ENCODE assay signal across 13 mouse cellular contexts in the genomic region with DNA sequence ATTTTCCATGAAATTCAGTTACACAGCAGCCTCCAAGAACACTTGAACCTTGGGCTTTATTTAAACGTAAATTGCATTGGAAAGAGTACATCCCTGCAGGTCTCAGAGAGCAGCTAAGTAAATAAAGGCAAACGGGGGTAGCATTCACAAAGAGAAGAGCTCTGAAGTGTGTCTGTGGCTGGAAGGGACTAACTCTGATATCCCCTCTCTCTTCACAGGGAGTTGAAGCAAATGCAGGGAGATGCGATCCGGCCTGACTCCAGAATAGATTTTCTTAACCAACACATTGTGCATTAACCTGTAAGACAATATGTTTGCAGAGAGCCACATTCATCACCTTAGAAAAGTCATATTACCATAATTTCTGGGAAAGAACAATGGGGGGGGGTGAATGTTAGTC.
"Had no signal": no experiment of that assay in that cellular context is flagged by ENCODE, and none has a peak within 500 bp of the region (broad histone marks: within the 10 kb centered on the region; RNA-seq: fewer than 3 reads in every experiment).

No protein-coding gene starts in this region.

- H3K9ac ChIP-seq: liver, embryonic 15.5 days; neural tube, embryonic 12.5 days had no signal

- H3K4me2 ChIP-seq: liver, embryonic 11.5 days; liver, embryonic 15.5 days; neural tube, embryonic 12.5 days had no signal

- H3K4me1 ChIP-seq: liver, embryonic 15.5 days; neural tube, embryonic 12.5 days had no signal

- H3K27ac ChIP-seq: liver, embryonic 15.5 days; neural tube, embryonic 12.5 days; stomach, postnatal 0 days had no signal

- DNase-seq: kidney, adult 8-10 months; layer of hippocampus, postnatal 36 days; lung, adult 2 months; lung, postnatal 36 days; midbrain, embryonic 14.5 days; thymus, postnatal 4 days had no signal

- H3K36me3 ChIP-seq: liver, embryonic 15.5 days; midbrain, embryonic 10.5 days; neural tube, embryonic 12.5 days had no signal

- H3K27me3 ChIP-seq: liver, embryonic 15.5 days; neural tube, embryonic 12.5 days had no signal

- H3K9me3 ChIP-seq: liver, embryonic 15.5 days; midbrain, embryonic 10.5 days had no signal

- ATAC-seq: intestine, embryonic 16.5 days; lung, postnatal 0 days had no signal

- H3K4me3 ChIP-seq: liver, embryonic 15.5 days; midbrain, embryonic 10.5 days; neural tube, embryonic 12.5 days had no signal
